Mouse (Mus musculus): Measurements from ENCODE around the gene Shisa7.
"Not testable (repeated sequence)": the region's sequence is repeated elsewhere in the genome, so short reads cannot be mapped to it uniquely, and the experiment has no call there.

Gene Shisa7

GRCm38 (mm10) chr7:4844245-4844916 lies at the start of gene Shisa7:
Gene Shisa7 (minus strand): TSS chr7:4844696.
- no peak for DNase-seq (ENCODE audit: low spot score)

- DNase-seq (ENCODE audit: low spot score): no peak
Observed at GRCm38 (mm10) chr7:4886680-4887079, 42.2 kb upstream of the Shisa7 start.

- DNase-seq (ENCODE audit: low spot score): not testable (repeated sequence)
Observed at GRCm38 (mm10) chr7:4879036-4879435, 34.5 kb upstream of the Shisa7 start.

GRCm38 (mm10) chr7:4878186-4878585 lies 33.7 kb upstream of the Shisa7 start:
- DNase-seq (ENCODE audit: low spot score): no peak

GRCm38 (mm10) chr7:4877226-4877625 lies 32.7 kb upstream of the Shisa7 start:
- no peak for DNase-seq (ENCODE audit: low spot score)

GRCm38 (mm10) chr7:4876753-4877221 lies 32.3 kb upstream of the Shisa7 start, which contains the start of gene Isoc2a:
Gene Isoc2a (plus strand): TSS chr7:4877153.
- DNase-seq (ENCODE audit: low spot score): peak; percentile 90

GRCm38 (mm10) chr7:4870133-4870532 lies 25.6 kb upstream of the Shisa7 start, which contains the start of gene Isoc2b:
Gene Isoc2b (minus strand): TSS chr7:4870258.
- no peak for DNase-seq (ENCODE audit: low spot score)

- no peak for DNase-seq (ENCODE audit: low spot score)
Observed at GRCm38 (mm10) chr7:4866631-4867180, 22.2 kb upstream of the Shisa7 start.

- DNase-seq (ENCODE audit: low spot score): peak; percentile 96
Observed at GRCm38 (mm10) chr7:4865579-4866493, 21.3 kb upstream of the Shisa7 start.

- DNase-seq (ENCODE audit: low spot score): no peak
Observed at GRCm38 (mm10) chr7:4865090-4865489, 20.6 kb upstream of the Shisa7 start.

GRCm38 (mm10) chr7:4864130-4864845 lies 19.8 kb upstream of the Shisa7 start:
- DNase-seq (ENCODE audit: low spot score): no peak

- DNase-seq (ENCODE audit: low spot score): no peak
Observed at GRCm38 (mm10) chr7:4863541-4864080, 19.1 kb upstream of the Shisa7 start.

- DNase-seq (ENCODE audit: low spot score): no peak
Observed at GRCm38 (mm10) chr7:4863041-4863440, 18.5 kb upstream of the Shisa7 start.

GRCm38 (mm10) chr7:4860926-4861325 lies 16.4 kb upstream of the Shisa7 start:
- DNase-seq (ENCODE audit: low spot score): not testable (repeated sequence)

GRCm38 (mm10) chr7:4859418-4859978 lies 15.0 kb upstream of the Shisa7 start:
- DNase-seq (ENCODE audit: low spot score): no peak

GRCm38 (mm10) chr7:4857321-4857720 lies 12.8 kb upstream of the Shisa7 start:
- no peak for DNase-seq (ENCODE audit: low spot score)

- no peak for DNase-seq (ENCODE audit: low spot score)
Observed at GRCm38 (mm10) chr7:4856508-4856907, 12.0 kb upstream of the Shisa7 start.

- DNase-seq (ENCODE audit: low spot score): no peak
Observed at GRCm38 (mm10) chr7:4853613-4854012, 9.1 kb upstream of the Shisa7 start.

- DNase-seq (ENCODE audit: low spot score): no peak
Observed at GRCm38 (mm10) chr7:4851315-4851688, 6.8 kb upstream of the Shisa7 start.

- DNase-seq (ENCODE audit: low spot score): no peak
Observed at GRCm38 (mm10) chr7:4850621-4851314, 6.3 kb upstream of the Shisa7 start.

GRCm38 (mm10) chr7:4849372-4849771 lies 4.9 kb upstream of the Shisa7 start:
- no peak for DNase-seq (ENCODE audit: low spot score)
